Mouse (Mus musculus): Measurements from ENCODE around the gene Jazf1.

- TF ChIP-seq EP300 (IDR thresholded peaks at IDR 0.05; ENCODE audit: low read length), result no peak
- no peak for TF ChIP-seq CTCF (conservative IDR thresholded peaks at IDR 0.05 in 1 of 2, IDR thresholded peaks at IDR 0.05 in 1 of 2; ENCODE audit: low read depth in 2 of 2, low read length in 2 of 2)
- no peak for TF ChIP-seq ELF1 (IDR thresholded peaks at IDR 0.05; ENCODE audit: low read depth, low read length)
- TF ChIP-seq SIN3A (IDR thresholded peaks at IDR 0.05; ENCODE audit: low read length), result no peak
- TF ChIP-seq TBP (conservative IDR thresholded peaks at IDR 0.05; ENCODE audit: low read depth, low read length), result no peak
- no peak for TF ChIP-seq KAT2A (IDR thresholded peaks at IDR 0.05; ENCODE audit: insufficient replicate concordance, low read length)
- TF ChIP-seq MXI1 (IDR thresholded peaks at IDR 0.05; ENCODE audit: low read depth, low read length), result no peak
- TF ChIP-seq ZC3H11A (IDR thresholded peaks at IDR 0.05; ENCODE audit: low read depth, low read length), result no peak
- TF ChIP-seq POLR2A (IDR thresholded peaks at IDR 0.05; ENCODE audit: low read depth, low read length), result no peak
- TF ChIP-seq E2F4 (IDR thresholded peaks at IDR 0.05; ENCODE audit: insufficient replicate concordance, low read depth, low read length), result no peak
Measured at GRCm38 (mm10) chr6:52883773-52884172, 184.7 kb downstream of the Jazf1 start.
